Mouse (Mus musculus): ENCODE results near the gene Smok2a.
"Not testable (repeated sequence)": the region's sequence is repeated elsewhere in the genome, so short reads cannot be mapped to it uniquely, and the experiment has no call there.

Gene Smok2a

GRCm38 (mm10) chr17:13212136-13212850 lies 8.7 kb upstream of the Smok2a start:
- in situ Hi-C loops (cut with MboI, MseI), result loop anchor here (5.0 to 10.0 kb wide), 2 partner anchors 113 to 115 kb away; no protein-coding TSS in a partner anchor

- in situ Hi-C loops (cut with MboI, MseI), result loop anchor here (5.0 to 10.0 kb wide), 2 partner anchors 111 to 113 kb away; no protein-coding TSS in a partner anchor
Observed at GRCm38 (mm10) chr17:13214169-13214568, 6.8 kb upstream of the Smok2a start.

GRCm38 (mm10) chr17:13215595-13215994 lies 5.4 kb upstream of the Smok2a start:
- in situ Hi-C loops (cut with MboI, MseI), result loop anchor here in 1 of 2 experiments (10.0 kb wide), 1 partner anchor 109 kb away; no protein-coding TSS in a partner anchor

GRCm38 (mm10) chr17:13221921-13222320 lies 933 bp downstream of the Smok2a start:
- in situ Hi-C loops (cut with MboI, MseI), result not testable (repeated sequence)

- in situ Hi-C loops (cut with MboI, MseI), result loop anchor here (5.0 to 10.0 kb wide), 7 partner anchors 38 to 312 kb away; no protein-coding TSS in a partner anchor
Observed at GRCm38 (mm10) chr17:13229957-13230356, 9.0 kb downstream of the Smok2a start, which contains the start of gene Smok2b. TSS of gene Smok2b (plus strand) at chr17:13230257.

GRCm38 (mm10) chr17:13239461-13239860 lies 18.5 kb downstream of the Smok2a start:
- in situ Hi-C loops (cut with MboI, MseI), result loop anchor here in 1 of 2 experiments (5.0 to 10.0 kb wide), 2 partner anchors 135 to 303 kb away; no protein-coding TSS in a partner anchor

GRCm38 (mm10) chr17:13240807-13241727 lies 20.1 kb downstream of the Smok2a start:
- in situ Hi-C loops (cut with MboI, MseI), result not testable (repeated sequence)

GRCm38 (mm10) chr17:13254786-13255185 lies 33.8 kb downstream of the Smok2a start:
- in situ Hi-C loops (cut with MboI, MseI), result loop anchor here in 1 of 2 experiments (5.0 to 10.0 kb wide), 2 partner anchors 403 to 420 kb away; no protein-coding TSS in a partner anchor
